Mouse (Mus musculus): ENCODE results near the gene Slc9a2. TPM values are rescaled to one million over a fixed set of nuclear protein-coding genes. Genes with fewer than 3 reads are reported as not detected.
"Not testable (repeated sequence)": the region's sequence is repeated elsewhere in the genome, so short reads cannot be mapped to it uniquely, and the experiment has no call there.

The Slc9a2 gene
- polyA plus RNA-seq, 1 experiment from 2014 or later, result 2.3 TPM

DNA sequence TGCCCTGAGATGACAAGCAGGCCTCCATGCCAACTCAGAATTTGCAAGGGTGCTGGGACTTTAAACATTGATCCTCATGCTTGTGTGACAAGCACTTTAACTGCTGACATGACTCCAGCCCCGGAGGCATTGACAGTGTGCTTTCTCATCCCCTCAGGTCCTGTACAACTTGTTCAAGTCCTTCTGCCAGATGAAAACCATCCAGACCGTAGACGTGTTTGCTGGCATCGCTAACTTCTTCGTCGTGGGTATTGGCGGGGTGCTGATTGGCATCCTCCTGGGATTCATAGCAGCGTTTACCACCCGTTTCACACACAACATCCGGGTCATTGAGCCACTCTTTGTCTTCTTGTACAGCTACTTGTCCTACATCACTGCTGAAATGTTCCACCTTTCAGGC lies 45.7 kb downstream of the Slc9a2 start:
- Histone ChIP-seq H3K27ac (no peak overlapping the region), H3K4me3 (replicated peaks) (no peak overlapping the region), H3K4me2 (no peak overlapping the region), H3K36me3 (no peaks in the 10 kb centered on the region), H3K9me3 (no peaks in the 10 kb centered on the region), H3K27me3 (replicated peaks) (no peaks in the 10 kb centered on the region), H3K9ac (no peak overlapping the region), H3K4me1 (no peaks in the 10 kb centered on the region)
- no peak for ATAC-seq (ENCODE audit: insufficient read depth, low FRiP score, low read depth)
- WGBS, result 88% methylated on average over 10 of the region's 10 CpGs

DNA sequence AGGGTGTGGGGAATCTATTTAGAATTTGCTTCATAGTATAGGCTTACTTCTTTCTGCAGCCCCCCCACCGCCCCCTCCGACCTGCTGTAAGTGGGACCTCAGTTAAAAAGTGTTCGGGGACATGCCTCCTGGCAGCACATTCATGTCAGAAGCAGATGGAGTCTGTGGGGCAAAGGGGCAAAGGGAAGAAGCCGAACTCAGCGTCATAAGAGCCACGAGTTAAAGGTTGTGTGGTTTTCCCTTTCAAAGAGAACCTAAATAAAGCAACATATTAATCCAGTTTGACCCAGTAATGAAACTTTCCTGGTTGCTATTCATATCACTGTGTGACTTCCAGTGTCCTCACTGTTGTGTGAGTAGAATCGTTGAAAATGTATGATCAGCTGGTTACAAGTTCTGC lies 47.0 kb downstream of the Slc9a2 start:
- Histone ChIP-seq H3K27me3 (replicated peaks) (no peaks in the 10 kb centered on the region), H3K27ac (no peak overlapping the region), H3K4me2 (no peak overlapping the region), H3K4me3 (replicated peaks) (no peak overlapping the region), H3K9me3 (no peaks in the 10 kb centered on the region), H3K36me3 (no peaks in the 10 kb centered on the region), H3K4me1 (no peaks in the 10 kb centered on the region), H3K9ac (no peak overlapping the region)
- no peak for ATAC-seq (ENCODE audit: insufficient read depth, low FRiP score, low read depth)
- 83% methylated on average over 7 of the region's 7 CpGs for WGBS

DNA sequence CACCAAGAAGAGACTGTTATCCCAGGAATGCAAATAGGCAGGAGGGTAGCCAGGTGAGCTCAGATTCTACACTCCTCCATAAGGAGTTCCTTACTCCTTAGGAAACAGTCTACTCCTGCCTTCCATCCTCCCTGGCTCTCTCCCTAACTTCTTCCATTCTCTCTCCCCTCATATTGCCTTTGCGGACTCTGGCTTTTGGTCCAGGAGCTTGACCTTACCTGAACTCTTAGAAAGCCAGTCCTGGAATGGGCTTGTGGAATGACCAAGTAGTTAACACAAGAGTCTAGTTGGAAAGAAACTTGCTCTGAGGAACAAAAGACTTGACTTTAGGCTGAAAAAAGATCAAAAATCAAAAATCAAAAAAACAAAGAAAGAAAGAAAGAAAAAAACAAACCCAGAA lies 48.3 kb downstream of the Slc9a2 start:
- WGBS, result 88% methylated on average over 1 of the region's 1 CpGs
- no peak overlapping the region for H3K4me3 ChIP-seq (replicated peaks)
- H3K36me3 ChIP-seq, result no peaks in the 10 kb centered on the region
- H3K27ac ChIP-seq, result no peak overlapping the region
- H3K9me3 ChIP-seq, result no peaks in the 10 kb centered on the region
- no peak for ATAC-seq (ENCODE audit: insufficient read depth, low FRiP score, low read depth)
- no peaks in the 10 kb centered on the region for H3K27me3 ChIP-seq (replicated peaks)
- no peak overlapping the region for H3K9ac ChIP-seq
- H3K4me1 ChIP-seq, result no peaks in the 10 kb centered on the region
- no peak overlapping the region for H3K4me2 ChIP-seq

DNA sequence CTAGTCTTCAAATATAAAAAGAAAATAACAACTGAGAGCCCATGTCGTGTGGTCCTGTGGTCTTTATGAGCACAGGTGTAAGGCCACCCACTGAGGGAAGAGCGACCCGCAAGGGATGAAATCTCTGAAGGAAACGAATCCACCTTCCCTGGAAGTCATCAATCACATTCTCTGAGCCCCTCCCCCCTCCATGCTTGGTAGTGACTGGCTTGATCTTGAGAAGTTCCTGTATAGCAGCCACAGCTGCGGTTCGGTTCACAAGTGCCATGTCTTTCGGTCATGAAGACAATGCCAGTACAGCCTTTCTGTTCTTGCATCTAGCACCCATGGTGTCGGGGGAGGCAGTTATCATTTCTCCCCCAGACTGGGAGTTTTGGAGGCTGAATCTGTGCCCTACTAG lies 57.3 kb downstream of the Slc9a2 start:
- Histone ChIP-seq H3K4me3 (replicated peaks) (no peak overlapping the region), H3K9me3 (no peaks in the 10 kb centered on the region), H3K4me2 (no peak overlapping the region), H3K4me1 (no peaks in the 10 kb centered on the region), H3K36me3 (no peaks in the 10 kb centered on the region), H3K27me3 (replicated peaks) (no peaks in the 10 kb centered on the region), H3K27ac (no peak overlapping the region), H3K9ac (no peak overlapping the region)
- 72% methylated on average over 8 of the region's 8 CpGs for WGBS
- ATAC-seq (ENCODE audit: insufficient read depth, low FRiP score, low read depth), result no peak

DNA sequence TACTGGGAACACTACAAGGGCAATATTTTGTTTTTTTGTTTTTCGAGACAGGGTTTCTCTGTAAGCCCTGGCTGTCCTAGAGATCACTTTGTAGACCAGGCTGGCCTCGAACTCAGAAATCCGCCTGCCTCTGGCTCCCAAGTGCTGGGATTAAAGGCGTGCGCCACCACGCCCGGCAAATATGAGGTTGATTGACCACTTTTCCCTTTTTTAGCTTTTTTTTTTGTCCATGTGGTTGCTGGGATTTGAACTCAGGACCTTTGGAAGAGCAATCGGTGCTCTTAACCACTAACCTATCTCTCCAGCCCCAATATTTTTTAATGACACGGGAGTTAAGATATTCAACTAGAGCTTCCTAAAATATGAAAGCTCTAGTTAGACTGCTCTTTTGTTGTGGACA lies 57.9 kb downstream of the Slc9a2 start:
- not testable (repeated sequence) for H3K9ac ChIP-seq; H3K27ac ChIP-seq; H3K9me3 ChIP-seq; H3K27me3 ChIP-seq (replicated peaks); H3K4me1 ChIP-seq; H3K4me2 ChIP-seq; ATAC-seq (ENCODE audit: insufficient read depth, low FRiP score, low read depth); H3K36me3 ChIP-seq; H3K4me3 ChIP-seq (replicated peaks)
- 92% methylated on average over 9 of the region's 9 CpGs for WGBS

DNA sequence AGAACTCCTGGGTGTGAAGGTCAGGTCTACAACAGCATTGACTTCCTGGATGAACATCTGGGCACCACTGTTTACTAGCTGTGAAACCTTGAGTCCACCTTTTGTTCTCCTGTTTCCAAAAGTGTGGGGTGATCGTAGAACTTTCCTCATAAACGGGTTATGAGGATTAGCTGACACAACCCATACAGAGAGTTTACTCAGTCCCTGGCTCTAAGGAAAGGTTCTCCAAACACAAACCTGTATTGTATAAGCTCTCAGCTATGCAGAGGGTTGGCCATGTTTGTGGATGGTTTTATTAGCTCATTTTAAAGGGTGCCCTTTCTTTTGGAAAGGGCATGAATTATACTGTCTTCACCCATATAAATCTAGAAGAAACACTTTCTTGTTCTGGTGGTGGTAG lies 60.4 kb downstream of the Slc9a2 start:
- Histone ChIP-seq H3K4me1 (no peaks in the 10 kb centered on the region), H3K4me3 (replicated peaks) (no peak overlapping the region), H3K27ac (no peak overlapping the region), H3K36me3 (no peaks in the 10 kb centered on the region), H3K9ac (no peak overlapping the region), H3K9me3 (no peaks in the 10 kb centered on the region), H3K27me3 (replicated peaks) (no peaks in the 10 kb centered on the region), H3K4me2 (no peak overlapping the region)
- ATAC-seq (ENCODE audit: insufficient read depth, low FRiP score, low read depth), result no peak
- WGBS, result 66% methylated on average over 2 of the region's 2 CpGs

DNA sequence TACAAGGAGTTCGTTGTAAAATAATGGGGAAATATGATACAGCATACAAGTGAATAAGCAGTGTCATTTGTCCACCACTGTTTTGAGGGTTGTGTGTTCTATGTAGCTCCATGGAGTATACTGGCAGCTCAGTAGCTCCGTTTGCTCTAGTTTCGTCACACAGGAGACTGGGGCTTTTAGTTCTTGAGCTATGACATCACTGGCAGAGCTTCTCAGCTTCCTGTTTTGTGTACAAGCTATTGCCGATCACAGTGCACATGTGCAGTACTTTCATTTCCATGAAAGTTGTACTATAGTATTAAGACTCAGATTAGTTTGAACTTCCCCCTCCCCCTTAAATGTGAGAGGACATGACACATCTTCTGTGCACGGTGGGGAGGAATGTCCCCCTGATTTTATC lies 65.7 kb downstream of the Slc9a2 start:
- Histone ChIP-seq H3K4me1 (no peaks in the 10 kb centered on the region), H3K4me3 (replicated peaks) (no peak overlapping the region), H3K36me3 (no peaks in the 10 kb centered on the region), H3K4me2 (no peak overlapping the region), H3K27ac (no peak overlapping the region), H3K9ac (no peak overlapping the region), H3K9me3 (no peaks in the 10 kb centered on the region), H3K27me3 (replicated peaks) (no peaks in the 10 kb centered on the region)
- no peak for ATAC-seq (ENCODE audit: insufficient read depth, low FRiP score, low read depth)
- 71% methylated on average over 5 of the region's 5 CpGs for WGBS

DNA sequence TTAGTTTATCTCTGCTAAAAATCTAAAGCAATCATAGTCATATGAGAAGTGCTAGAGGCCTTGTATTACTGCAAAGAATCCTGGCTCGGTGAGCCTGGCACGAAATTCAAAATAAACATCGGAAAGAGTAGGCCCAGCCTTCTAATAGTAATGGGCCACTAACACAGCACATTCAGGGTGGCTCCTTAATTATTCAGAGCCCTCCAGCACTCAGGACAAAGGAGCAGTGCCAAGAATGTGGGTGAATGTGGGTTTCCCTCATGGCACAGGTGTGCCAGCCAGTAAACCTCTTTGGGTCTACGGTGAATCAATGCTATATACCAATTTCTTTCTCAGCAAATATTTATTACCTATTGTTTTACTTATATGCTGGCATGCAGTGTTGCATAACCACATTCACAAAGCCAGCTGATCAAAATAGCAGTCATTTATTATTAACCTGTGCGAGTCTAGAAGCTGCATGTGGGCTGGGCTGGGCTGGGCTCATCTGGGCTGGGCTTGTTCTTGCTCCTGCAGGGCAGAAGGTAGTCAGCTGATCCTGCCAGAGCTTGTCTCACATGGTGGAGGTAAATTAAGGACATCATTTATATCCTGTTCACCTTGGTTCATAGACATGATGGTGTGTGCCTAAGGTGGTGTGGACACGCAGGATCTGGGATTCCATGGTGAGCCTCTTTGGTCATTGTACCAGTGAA lies 79.5 kb downstream of the Slc9a2 start:
- H3K36me3 ChIP-seq, result no peaks in the 10 kb centered on the region

DNA sequence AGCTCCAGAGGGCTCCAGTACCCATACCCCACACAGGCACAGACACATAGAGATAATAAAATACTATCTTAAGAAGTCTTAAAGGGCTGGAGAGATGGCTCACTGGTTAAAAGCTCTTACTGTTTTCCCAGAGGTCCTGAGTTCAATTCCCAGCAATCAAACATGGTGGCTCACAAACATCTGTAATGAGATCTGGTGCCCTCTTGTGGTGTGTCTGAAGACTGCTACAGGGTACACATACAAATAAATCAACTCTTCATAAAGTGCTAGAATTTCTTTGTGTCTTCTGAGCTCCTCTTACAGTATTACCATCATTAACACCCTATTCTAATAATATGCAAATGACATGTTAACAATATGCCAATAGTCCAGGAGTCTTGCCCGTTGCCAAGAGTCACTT lies 83.7 kb downstream of the Slc9a2 start:
- ATAC-seq (ENCODE audit: insufficient read depth, low FRiP score, low read depth), result no peak
- 90% methylated on average over 1 of the region's 1 CpGs for WGBS
- Histone ChIP-seq H3K4me1 (no peaks in the 10 kb centered on the region), H3K36me3 (no peaks in the 10 kb centered on the region), H3K27me3 (replicated peaks) (no peaks in the 10 kb centered on the region), H3K4me3 (replicated peaks) (no peak overlapping the region), H3K9ac (no peak overlapping the region), H3K4me2 (no peak overlapping the region), H3K27ac (no peak overlapping the region), H3K9me3 (no peaks in the 10 kb centered on the region)

More for the DNA sequence above, 79.5 kb downstream of the Slc9a2 start:
- 75% methylated on average over 6 of the region's 6 CpGs for WGBS
- Histone ChIP-seq H3K27me3 (replicated peaks) (no peaks in the 10 kb centered on the region), H3K4me3 (replicated peaks) (no peak overlapping the region), H3K27ac (no peak overlapping the region), H3K4me2 (no peak overlapping the region), H3K4me1 (no peaks in the 10 kb centered on the region), H3K9ac (no peak overlapping the region), H3K9me3 (no peaks in the 10 kb centered on the region)
- ATAC-seq (ENCODE audit: insufficient read depth, low FRiP score, low read depth), result no peak

DNA sequence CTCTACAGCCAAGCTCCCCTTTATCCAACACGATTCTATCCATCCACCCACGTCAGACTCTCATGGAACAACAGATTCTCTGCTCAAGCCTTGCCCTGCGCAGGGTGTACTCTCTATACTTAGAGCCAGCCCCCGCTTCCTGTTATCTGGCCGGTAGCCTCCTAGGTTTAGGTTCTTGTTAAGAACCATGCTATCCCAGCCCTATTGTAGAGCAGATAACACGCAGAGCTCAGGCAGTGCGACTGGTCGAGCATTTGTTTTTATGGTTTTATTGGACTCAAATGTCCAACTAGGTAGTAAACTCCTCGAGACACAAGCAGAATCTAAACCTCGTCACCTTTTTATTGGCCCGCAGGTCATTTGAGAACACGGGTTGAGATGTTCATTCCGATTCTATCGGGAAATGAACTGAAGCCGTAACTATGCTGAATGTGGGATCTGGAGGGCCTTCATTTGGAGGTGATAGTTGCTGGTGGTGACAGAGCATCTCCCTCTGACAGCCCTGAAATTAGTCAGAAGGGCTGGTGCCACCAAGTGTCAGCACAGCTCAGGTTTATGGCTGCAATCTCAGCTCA lies 84.4 kb downstream of the Slc9a2 start:
- WGBS, result 82% methylated on average over 15 of the region's 15 CpGs
- ATAC-seq (ENCODE audit: insufficient read depth, low FRiP score, low read depth), result no peak
- no peak overlapping the region for H3K4me2 ChIP-seq

DNA sequence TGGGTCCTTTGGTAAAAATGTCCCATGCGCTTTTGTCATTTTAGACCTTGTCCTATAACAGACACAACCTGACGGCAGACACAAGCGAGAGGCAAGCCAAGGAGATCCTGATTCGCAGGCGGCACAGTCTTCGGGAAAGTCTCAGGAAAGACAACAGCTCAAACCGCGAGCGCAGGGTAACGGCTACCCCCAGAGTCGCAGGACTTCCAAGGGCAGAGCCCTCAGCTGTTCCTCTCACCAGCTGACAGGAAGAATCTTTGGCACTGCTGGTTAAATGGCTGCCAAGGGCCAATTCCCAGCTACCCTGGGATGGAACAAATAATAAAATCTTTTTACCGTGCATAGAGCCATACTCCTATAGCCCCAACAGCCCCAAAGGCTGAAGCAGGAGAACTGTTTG lies 85.1 kb downstream of the Slc9a2 start:
- Histone ChIP-seq H3K36me3 (no peaks in the 10 kb centered on the region), H3K4me2 (no peak overlapping the region), H3K4me1 (no peaks in the 10 kb centered on the region), H3K27me3 (replicated peaks) (no peaks in the 10 kb centered on the region), H3K4me3 (replicated peaks) (no peak overlapping the region), H3K9me3 (no peaks in the 10 kb centered on the region), H3K27ac (no peak overlapping the region), H3K9ac (no peak overlapping the region)
- WGBS, result 83% methylated on average over 12 of the region's 12 CpGs
- ATAC-seq (ENCODE audit: insufficient read depth, low FRiP score, low read depth), result no peak

More for the DNA sequence above, 84.4 kb downstream of the Slc9a2 start:
- Histone ChIP-seq H3K9me3 (no peaks in the 10 kb centered on the region), H3K4me3 (replicated peaks) (no peak overlapping the region), H3K36me3 (no peaks in the 10 kb centered on the region), H3K4me1 (no peaks in the 10 kb centered on the region), H3K9ac (no peak overlapping the region), H3K27ac (no peak overlapping the region), H3K27me3 (replicated peaks) (no peaks in the 10 kb centered on the region)

DNA sequence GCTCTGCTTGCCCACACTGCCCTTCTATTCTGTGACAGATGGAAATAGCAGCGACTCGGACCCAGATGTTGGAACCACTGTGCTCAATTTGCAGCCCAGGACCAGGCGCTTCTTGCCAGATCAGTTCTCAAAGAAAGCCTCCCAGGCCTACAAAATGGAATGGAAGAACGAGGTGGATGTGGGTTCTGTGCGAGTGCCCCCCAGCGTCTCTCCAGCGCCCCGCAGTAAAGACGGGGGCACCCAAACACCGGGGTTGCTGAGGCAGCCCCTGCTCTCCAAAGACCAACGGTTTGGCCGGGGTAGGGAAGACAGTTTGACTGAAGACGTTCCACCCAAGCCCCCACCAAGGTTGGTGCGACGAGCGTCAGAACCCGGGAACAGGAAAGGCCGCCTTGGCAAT lies 87.2 kb downstream of the Slc9a2 start:
- ATAC-seq (ENCODE audit: insufficient read depth, low FRiP score, low read depth), result no peak
- Histone ChIP-seq H3K4me2 (no peak overlapping the region), H3K4me3 (replicated peaks) (no peak overlapping the region), H3K9me3 (no peaks in the 10 kb centered on the region), H3K9ac (no peak overlapping the region), H3K27me3 (replicated peaks) (no peaks in the 10 kb centered on the region), H3K27ac (no peak overlapping the region), H3K4me1 (no peaks in the 10 kb centered on the region), H3K36me3 (no peaks in the 10 kb centered on the region)
- 86% methylated on average over 18 of the region's 18 CpGs for WGBS

DNA sequence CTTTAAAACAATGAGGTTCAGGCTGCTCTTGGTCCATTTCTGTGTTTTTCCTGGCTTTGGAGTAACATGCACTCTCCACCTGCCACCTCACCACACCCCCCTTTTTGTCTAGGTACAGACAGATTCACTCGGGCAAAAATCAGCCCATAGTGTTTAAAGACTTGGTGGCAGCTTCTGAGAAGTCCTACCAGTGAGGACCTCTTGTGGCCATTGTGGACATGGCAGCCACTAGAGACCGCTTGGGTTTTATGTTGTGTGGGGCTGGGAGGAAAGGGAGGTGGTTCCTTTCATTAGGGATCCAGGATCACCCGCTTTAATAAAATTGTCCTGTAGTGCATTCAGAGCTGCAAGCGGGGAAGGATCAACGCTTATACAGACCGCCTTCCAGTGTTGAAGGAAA lies 88.2 kb downstream of the Slc9a2 start:
- no peak overlapping the region for H3K9ac ChIP-seq
- H3K4me3 ChIP-seq (replicated peaks), result no peak overlapping the region
- H3K9me3 ChIP-seq, result no peaks in the 10 kb centered on the region
- WGBS, result 28% methylated on average over 6 of the region's 6 CpGs
- no peak for ATAC-seq (ENCODE audit: insufficient read depth, low FRiP score, low read depth)
- no peaks in the 10 kb centered on the region for H3K36me3 ChIP-seq
- H3K27ac ChIP-seq, result no peak overlapping the region
- H3K4me2 ChIP-seq, result no peak overlapping the region
- H3K4me1 ChIP-seq, result no peaks in the 10 kb centered on the region
- H3K27me3 ChIP-seq (replicated peaks), result no peaks in the 10 kb centered on the region
